Mouse (Mus musculus): ENCODE data around the gene Kng2.

Kng2 gene

GRCm38 (mm10) chr16:23028966-23029600 is at the start of gene Kng2:
TSS of gene Kng2 (minus strand) at chr16:23029482.
- 83% methylated on average over 3 of the region's 3 CpGs for WGBS

- WGBS, result 90% methylated on average over 6 of the region's 6 CpGs
Observed at GRCm38 (mm10) chr16:23077516-23077915, 48.2 kb upstream of the Kng2 start.

GRCm38 (mm10) chr16:23060781-23061325 is 31.6 kb upstream of the Kng2 start:
- 85% methylated on average over 5 of the region's 5 CpGs for WGBS

GRCm38 (mm10) chr16:23059630-23060029 is 30.3 kb upstream of the Kng2 start:
- 72% methylated on average over 4 of the region's 4 CpGs for WGBS

- WGBS, result 88% methylated on average over 1 of the region's 1 CpGs
Observed at GRCm38 (mm10) chr16:23057668-23058447, 28.6 kb upstream of the Kng2 start, which contains the start of gene Kng1. TSS of gene Kng1 (plus strand) at chr16:23057865.

- 56% methylated on average over 5 of the region's 5 CpGs for WGBS
Observed at GRCm38 (mm10) chr16:23046319-23046718, 17.0 kb upstream of the Kng2 start.

- 66% methylated on average over 4 of the region's 4 CpGs for WGBS
Observed at GRCm38 (mm10) chr16:23040876-23041275, 11.6 kb upstream of the Kng2 start.

GRCm38 (mm10) chr16:23039281-23039680 is 10.0 kb upstream of the Kng2 start:
- WGBS, result 73% methylated on average over 4 of the region's 4 CpGs

GRCm38 (mm10) chr16:23037744-23038143 is 8.5 kb upstream of the Kng2 start:
- 83% methylated on average over 7 of the region's 7 CpGs for WGBS

- WGBS, result 90% methylated on average over 4 of the region's 4 CpGs
Observed at GRCm38 (mm10) chr16:23033673-23034072, 4.4 kb upstream of the Kng2 start.

GRCm38 (mm10) chr16:23030673-23031435 is 1.6 kb upstream of the Kng2 start:
- WGBS, result 91% methylated on average over 5 of the region's 5 CpGs

- 64% methylated on average over 3 of the region's 3 CpGs for WGBS
Observed at GRCm38 (mm10) chr16:23027341-23027740, 1.9 kb downstream of the Kng2 start.

GRCm38 (mm10) chr16:23025111-23025510 is 4.2 kb downstream of the Kng2 start:
- 50% methylated on average over 6 of the region's 6 CpGs for WGBS

GRCm38 (mm10) chr16:23020571-23020970 is 8.7 kb downstream of the Kng2 start:
- WGBS, result 79% methylated on average over 1 of the region's 1 CpGs

- 54% methylated on average over 8 of the region's 8 CpGs for WGBS
Observed at GRCm38 (mm10) chr16:23014645-23015044, 14.6 kb downstream of the Kng2 start.

- 84% methylated on average over 2 of the region's 2 CpGs for WGBS
Observed at GRCm38 (mm10) chr16:23013786-23014185, 15.5 kb downstream of the Kng2 start.

GRCm38 (mm10) chr16:22996951-22997350 is 32.3 kb downstream of the Kng2 start:
- 95% methylated on average over 3 of the region's 3 CpGs for WGBS

GRCm38 (mm10) chr16:22967383-22968030 is 61.8 kb downstream of the Kng2 start:
- 38% methylated on average over 1 of the region's 1 CpGs for WGBS

- WGBS, result 72% methylated on average over 5 of the region's 5 CpGs
Observed at GRCm38 (mm10) chr16:22962256-22962655, 67.0 kb downstream of the Kng2 start.

GRCm38 (mm10) chr16:22961073-22961472 is 68.2 kb downstream of the Kng2 start:
- 90% methylated on average over 8 of the region's 8 CpGs for WGBS

GRCm38 (mm10) chr16:22956085-22956439 is 73.2 kb downstream of the Kng2 start:
- WGBS, result 81% methylated on average over 11 of the region's 11 CpGs
